Mouse (Mus musculus): ENCODE measurements at regions not wholly inside any gene's neighbourhood (a gene's known extent, or its start where the extent isn't known, plus 50 kb on each side); places are given as distances from the start of the nearest gene placed in this dataset.

DNA sequence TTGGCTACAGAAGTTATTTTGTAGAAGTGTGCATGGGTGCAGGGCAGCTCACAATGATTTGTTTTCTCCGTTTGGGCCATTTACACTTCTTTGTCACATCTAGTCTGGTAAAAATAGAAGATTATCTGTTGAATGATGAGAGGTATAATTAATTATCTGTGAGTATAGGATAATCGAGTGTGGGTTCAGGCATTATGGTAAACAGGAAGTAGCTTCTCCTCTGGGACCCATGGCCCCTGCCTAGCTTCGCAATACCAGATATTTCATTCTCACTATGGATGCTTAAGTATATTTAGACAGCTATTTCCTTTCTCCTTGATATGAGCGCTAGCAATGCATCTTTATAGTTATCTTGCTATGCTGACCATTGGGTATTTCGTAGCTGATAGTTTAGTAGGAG lies 1373.7 kb upstream of the Pcdh20 start:
- no peak overlapping the region for H3K4me2 ChIP-seq (ENCODE audit: low read depth, low read length, poor library complexity, severe bottlenecking)
- 89% methylated on average over 5 of the region's 5 CpGs for WGBS
- H3K36me3 ChIP-seq (ENCODE audit: insufficient read depth, low read length) = no peaks in the 10 kb centered on the region
- H3K9me3 ChIP-seq (ENCODE audit: low read length) = no peaks in the 10 kb centered on the region
- no peak for TF ChIP-seq CTCF (IDR thresholded peaks at IDR 0.05)
- ATAC-seq (ENCODE audit: low FRiP score) = no peak
- H3K27ac ChIP-seq (ENCODE audit: low read depth, low read length) = no peak overlapping the region
- no peaks in the 10 kb centered on the region for H3K4me1 ChIP-seq (ENCODE audit: insufficient read depth, low read length)
- H3K4me3 ChIP-seq (ENCODE audit: low read depth, low read length) = no peak overlapping the region
- no peak for DNase-seq (ENCODE audit: low spot score)
- no peaks in the 10 kb centered on the region for H3K27me3 ChIP-seq (ENCODE audit: insufficient read depth, low read length)
- H3K9ac ChIP-seq (replicated peaks; ENCODE audit: low read length, poor library complexity, severe bottlenecking) = no peak overlapping the region

DNA sequence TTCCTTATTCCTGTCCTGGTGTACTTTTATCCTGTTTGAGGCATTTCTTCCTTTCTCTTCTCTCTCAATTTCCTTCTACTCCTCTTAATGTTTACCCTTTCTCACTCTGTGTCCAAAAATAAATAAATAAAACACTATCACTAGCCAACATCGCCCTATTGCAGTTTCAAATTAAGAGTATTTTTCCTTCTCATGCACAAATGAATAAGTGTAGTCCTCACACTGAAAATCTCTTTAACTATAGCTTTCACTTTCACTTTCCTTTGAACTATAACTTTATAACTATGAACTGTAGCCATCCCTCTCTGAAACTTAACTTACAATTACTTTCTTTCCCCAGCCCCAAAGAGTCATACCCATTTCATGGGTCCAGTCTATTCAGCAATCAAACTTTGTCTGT lies 1355.5 kb upstream of the Pcdh20 start:
- no peaks in the 10 kb centered on the region for H3K36me3 ChIP-seq (ENCODE audit: insufficient read depth, low read length)
- DNase-seq (ENCODE audit: low spot score) = no peak
- WGBS = 87% methylated on average over 1 of the region's 1 CpGs
- H3K27ac ChIP-seq (ENCODE audit: low read depth, low read length) = no peak overlapping the region
- H3K4me1 ChIP-seq (ENCODE audit: insufficient read depth, low read length) = no peaks in the 10 kb centered on the region
- no peak for ATAC-seq (ENCODE audit: low FRiP score)
- H3K4me3 ChIP-seq (ENCODE audit: low read depth, low read length) = no peak overlapping the region
- TF ChIP-seq CTCF (IDR thresholded peaks at IDR 0.05) = no peak
- no peaks in the 10 kb centered on the region for H3K9me3 ChIP-seq (ENCODE audit: low read length)
- no peak overlapping the region for H3K9ac ChIP-seq (replicated peaks; ENCODE audit: low read length, poor library complexity, severe bottlenecking)
- H3K4me2 ChIP-seq (ENCODE audit: low read depth, low read length, poor library complexity, severe bottlenecking) = no peak overlapping the region
- H3K27me3 ChIP-seq (ENCODE audit: insufficient read depth, low read length) = no peaks in the 10 kb centered on the region

DNA sequence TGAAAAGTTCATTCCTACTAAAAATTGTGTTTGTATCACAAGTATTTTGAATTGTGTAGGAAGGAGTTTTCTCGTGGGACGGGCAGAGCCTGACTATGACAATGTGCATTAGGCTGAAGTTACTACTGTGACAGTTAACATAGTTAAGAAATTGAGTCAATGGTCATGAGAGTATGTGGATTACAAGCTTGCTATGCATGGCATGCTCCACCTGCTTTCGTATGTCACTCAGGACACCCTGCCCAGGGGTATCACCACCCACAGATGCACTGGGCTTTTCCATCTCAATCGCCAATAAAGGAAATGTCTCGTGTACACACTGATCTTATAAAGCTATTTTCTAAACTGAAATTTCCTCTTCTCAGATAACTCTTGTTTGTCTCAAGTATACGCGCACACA lies 1354.8 kb upstream of the Pcdh20 start:
- H3K4me3 ChIP-seq (ENCODE audit: low read depth, low read length) = no peak overlapping the region
- no peaks in the 10 kb centered on the region for H3K36me3 ChIP-seq (ENCODE audit: insufficient read depth, low read length)
- ATAC-seq (ENCODE audit: low FRiP score) = no peak
- H3K9me3 ChIP-seq (ENCODE audit: low read length) = no peaks in the 10 kb centered on the region
- H3K4me2 ChIP-seq (ENCODE audit: low read depth, low read length, poor library complexity, severe bottlenecking) = no peak overlapping the region
- no peak for TF ChIP-seq CTCF (IDR thresholded peaks at IDR 0.05)
- no peaks in the 10 kb centered on the region for H3K4me1 ChIP-seq (ENCODE audit: insufficient read depth, low read length)
- 85% methylated on average over 7 of the region's 7 CpGs for WGBS
- H3K9ac ChIP-seq (replicated peaks; ENCODE audit: low read length, poor library complexity, severe bottlenecking) = no peak overlapping the region
- no peak for DNase-seq (ENCODE audit: low spot score)
- no peaks in the 10 kb centered on the region for H3K27me3 ChIP-seq (ENCODE audit: insufficient read depth, low read length)
- no peak overlapping the region for H3K27ac ChIP-seq (ENCODE audit: low read depth, low read length)

DNA sequence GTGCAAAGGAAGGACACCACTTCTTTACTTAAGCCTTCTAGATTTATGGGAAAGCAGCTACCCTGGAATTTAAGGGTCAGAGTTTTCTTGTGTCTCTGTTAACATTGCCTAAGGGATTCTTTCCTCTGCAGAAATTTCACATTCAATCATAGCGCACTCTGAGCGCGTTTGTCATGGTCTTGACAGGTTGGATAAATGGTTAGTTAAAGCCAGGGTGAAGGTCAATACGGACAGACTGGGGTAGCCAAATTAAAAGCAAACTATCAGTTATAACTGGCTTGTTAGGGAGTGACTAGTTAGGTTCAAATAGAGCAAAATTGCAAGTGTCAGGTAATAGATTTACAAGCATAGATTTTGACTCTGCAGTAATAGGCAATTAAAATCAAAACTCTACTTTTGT lies 1352.2 kb upstream of the Pcdh20 start:
- Histone ChIP-seq H3K4me2 (ENCODE audit: low read depth, low read length, poor library complexity, severe bottlenecking) (no peak overlapping the region), H3K36me3 (ENCODE audit: insufficient read depth, low read length) (no peaks in the 10 kb centered on the region), H3K4me1 (ENCODE audit: insufficient read depth, low read length) (no peaks in the 10 kb centered on the region), H3K9me3 (ENCODE audit: low read length) (no peaks in the 10 kb centered on the region), H3K27me3 (ENCODE audit: insufficient read depth, low read length) (no peaks in the 10 kb centered on the region), H3K9ac (replicated peaks; ENCODE audit: low read length, poor library complexity, severe bottlenecking) (no peak overlapping the region), H3K27ac (ENCODE audit: low read depth, low read length) (no peak overlapping the region), H3K4me3 (ENCODE audit: low read depth, low read length) (no peak overlapping the region)
- no peak for ATAC-seq (ENCODE audit: low FRiP score)
- WGBS = 55% methylated on average over 4 of the region's 4 CpGs
- TF ChIP-seq CTCF (IDR thresholded peaks at IDR 0.05) = no peak
- DNase-seq (ENCODE audit: low spot score) = peak; percentile 1

DNA sequence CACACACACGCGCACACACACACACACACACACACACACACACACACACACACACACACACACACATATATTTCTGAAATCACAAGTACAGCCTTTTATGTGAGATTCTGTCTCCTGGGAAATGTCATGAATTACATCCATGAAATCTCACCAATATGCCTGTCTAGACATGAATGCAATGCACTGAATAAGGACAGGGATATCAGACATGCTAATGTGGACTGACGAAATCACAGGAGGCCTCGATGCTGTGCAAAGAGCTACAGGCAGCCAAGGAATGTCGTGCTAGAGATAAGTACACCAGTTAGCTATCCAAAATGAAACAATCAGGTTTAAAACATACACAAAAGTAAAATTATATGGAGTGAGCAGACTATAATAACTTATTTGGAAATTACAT lies 1351.0 kb upstream of the Pcdh20 start:
- H3K4me2 ChIP-seq (ENCODE audit: low read depth, low read length, poor library complexity, severe bottlenecking) = no peak overlapping the region
- H3K9ac ChIP-seq (replicated peaks; ENCODE audit: low read length, poor library complexity, severe bottlenecking) = no peak overlapping the region
- H3K36me3 ChIP-seq (ENCODE audit: insufficient read depth, low read length) = no peaks in the 10 kb centered on the region
- no peak overlapping the region for H3K27ac ChIP-seq (ENCODE audit: low read depth, low read length)
- H3K4me3 ChIP-seq (ENCODE audit: low read depth, low read length) = no peak overlapping the region
- no peaks in the 10 kb centered on the region for H3K27me3 ChIP-seq (ENCODE audit: insufficient read depth, low read length)
- ATAC-seq (ENCODE audit: low FRiP score) (no peak), DNase-seq (ENCODE audit: low spot score) (peak; percentile 5)
- H3K4me1 ChIP-seq (ENCODE audit: insufficient read depth, low read length) = no peaks in the 10 kb centered on the region
- no peaks in the 10 kb centered on the region for H3K9me3 ChIP-seq (ENCODE audit: low read length)
- TF ChIP-seq CTCF (IDR thresholded peaks at IDR 0.05) = no peak
- 51% methylated on average over 5 of the region's 5 CpGs for whole genome bisulfite sequencing

DNA sequence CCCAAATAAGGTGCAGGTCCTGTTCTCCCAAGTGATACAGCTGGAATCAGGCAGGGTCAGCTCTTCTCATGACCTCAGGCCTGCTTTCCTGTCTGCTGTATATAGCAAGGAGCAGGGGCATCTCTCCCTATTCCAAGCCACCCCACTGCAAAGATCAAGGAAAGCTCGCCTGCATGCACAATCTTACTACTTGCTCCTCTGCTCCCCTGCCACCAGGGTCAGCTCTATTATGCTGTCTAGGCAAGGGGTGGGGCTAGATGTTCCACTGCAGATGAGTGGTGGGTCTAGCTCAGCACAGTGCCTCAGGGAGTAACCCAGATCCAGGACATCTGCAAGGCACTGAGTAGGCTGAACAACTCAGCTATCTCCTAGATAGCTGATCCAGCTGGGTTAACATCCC lies 1335.6 kb upstream of the Pcdh20 start:
- Histone ChIP-seq H3K4me3 (ENCODE audit: low read depth, low read length) (no peak overlapping the region), H3K4me2 (ENCODE audit: low read depth, low read length, poor library complexity, severe bottlenecking) (no peak overlapping the region), H3K27ac (ENCODE audit: low read depth, low read length) (no peak overlapping the region), H3K9me3 (ENCODE audit: low read length) (no peaks in the 10 kb centered on the region), H3K36me3 (ENCODE audit: insufficient read depth, low read length) (no peaks in the 10 kb centered on the region), H3K27me3 (ENCODE audit: insufficient read depth, low read length) (no peaks in the 10 kb centered on the region), H3K9ac (replicated peaks; ENCODE audit: low read length, poor library complexity, severe bottlenecking) (no peak overlapping the region), H3K4me1 (ENCODE audit: insufficient read depth, low read length) (no peaks in the 10 kb centered on the region)
- TF ChIP-seq CTCF (IDR thresholded peaks at IDR 0.05) = no peak
- DNase-seq (ENCODE audit: low spot score) = no peak
- 44% methylated on average over 1 of the region's 1 CpGs for WGBS
- ATAC-seq (ENCODE audit: low FRiP score) = no peak
